Mouse (Mus musculus) embryo, embryonic 9.5 days (tissue): ENCODE results near the gene D11Wsu47e.

Experiments used
- DNase-seq: peaks from one replicate; pipeline ENCODE4 v3.0.0-alpha.2; 2017; ENCODE audit errors: extremely low spot score

Gene D11Wsu47e

DNA sequence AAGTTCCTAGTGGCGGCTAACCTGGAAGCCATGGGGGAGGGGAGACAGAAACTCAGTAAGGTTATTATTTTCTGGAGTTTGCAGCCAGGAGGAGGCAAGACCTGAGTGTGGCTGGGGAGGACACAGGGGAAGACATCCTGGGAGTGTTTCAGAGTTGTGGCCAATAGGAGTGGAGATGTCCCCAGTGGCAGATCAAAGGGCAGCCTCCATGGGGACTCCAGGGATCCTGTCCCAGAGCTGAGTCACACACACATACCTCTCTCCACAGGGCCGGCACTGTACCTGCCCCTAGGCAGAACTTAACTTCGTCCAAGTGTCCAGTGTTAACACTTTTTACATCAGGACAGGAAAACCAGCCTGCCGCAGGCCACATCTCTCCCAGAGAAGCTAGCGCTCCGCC is 50.9 kb downstream of the D11Wsu47e start:
- no peak for DNase-seq

GRCm38 (mm10) chr11:113736848-113737552 is 52.8 kb downstream of the D11Wsu47e start:
- no peak for DNase-seq

GRCm38 (mm10) chr11:113737553-113737854 is 53.3 kb downstream of the D11Wsu47e start:
- no peak for DNase-seq

- DNase-seq: no peak
Observed at GRCm38 (mm10) chr11:113737912-113738311, 53.7 kb downstream of the D11Wsu47e start.

- no peak for DNase-seq
Observed at GRCm38 (mm10) chr11:113739213-113739612, 55.0 kb downstream of the D11Wsu47e start.

- no peak for DNase-seq
Observed at GRCm38 (mm10) chr11:113740100-113740499, 55.9 kb downstream of the D11Wsu47e start.

- no peak for DNase-seq
Observed at GRCm38 (mm10) chr11:113742998-113743397, 58.8 kb downstream of the D11Wsu47e start.
